Mouse (Mus musculus) layer of hippocampus, adult 11-12 months (tissue): ENCODE measurements around the gene Nipa1.
"Not testable (repeated sequence)": the region's sequence is repeated elsewhere in the genome, so short reads cannot be mapped to it uniquely, and the experiment has no call there.

ENCODE experiments used
- DNase-seq: peaks from one replicate; pipeline ENCODE4 v3.0.0; 2022; ENCODE audit warnings: low spot score

Nipa1 gene

DNA sequence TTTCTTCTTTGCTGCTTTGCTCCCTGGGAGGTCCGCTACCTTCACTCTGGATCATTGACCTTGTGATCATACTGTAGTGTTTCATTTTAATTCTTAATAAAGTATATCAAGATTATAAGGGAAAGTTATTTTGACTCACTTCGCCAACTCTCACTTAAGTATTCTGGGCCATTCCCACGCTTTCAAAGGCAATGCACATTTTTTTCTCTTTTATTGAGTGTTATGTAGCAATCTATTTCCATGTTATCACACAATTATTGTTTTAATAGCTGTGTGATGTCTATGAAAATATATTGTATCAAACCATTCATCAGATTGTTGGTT, at the start of gene Nipa1:
TSS of gene Nipa1 (minus strand) at position 25 of the 324 bp plus-strand sequence.
- no peak for DNase-seq

DNA sequence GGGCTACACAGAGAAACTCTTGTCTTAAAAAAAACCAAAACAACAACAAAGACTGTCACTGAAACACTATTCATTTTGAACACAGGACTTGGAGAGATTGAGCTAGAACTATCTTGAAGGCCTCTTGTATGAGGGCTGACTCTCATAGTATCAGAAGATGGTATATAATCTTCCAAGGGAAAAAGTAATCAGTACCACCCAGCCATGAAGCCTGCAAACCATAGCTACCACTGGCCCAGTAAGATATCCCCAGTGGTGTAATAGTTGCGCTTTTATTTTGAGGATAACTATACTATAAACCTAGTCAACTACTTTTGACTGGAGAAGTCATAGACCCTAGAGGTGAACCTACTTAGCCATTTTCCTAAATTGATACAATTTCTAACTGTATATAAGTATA, 46.9 kb upstream of the Nipa1 start:
- no peak for DNase-seq

DNA sequence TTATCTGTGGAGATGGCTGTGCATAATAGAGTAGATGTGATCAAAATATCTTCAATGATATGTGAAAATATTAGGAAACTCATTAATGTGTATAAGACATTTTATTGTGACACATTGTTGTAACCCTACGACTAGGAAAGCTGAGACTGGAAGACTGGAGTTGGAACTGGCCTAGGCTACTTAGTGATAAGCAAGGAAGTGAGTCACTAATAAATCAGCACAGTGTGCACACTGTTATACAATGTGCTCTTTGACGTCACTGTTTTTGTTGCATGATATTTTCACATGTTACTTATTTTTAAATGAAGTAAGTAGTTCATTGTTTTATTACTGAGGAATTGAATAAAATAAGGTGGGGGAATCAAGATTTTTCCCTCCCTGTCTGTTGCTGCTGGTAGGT, 46.4 kb upstream of the Nipa1 start:
- DNase-seq = no peak

DNA sequence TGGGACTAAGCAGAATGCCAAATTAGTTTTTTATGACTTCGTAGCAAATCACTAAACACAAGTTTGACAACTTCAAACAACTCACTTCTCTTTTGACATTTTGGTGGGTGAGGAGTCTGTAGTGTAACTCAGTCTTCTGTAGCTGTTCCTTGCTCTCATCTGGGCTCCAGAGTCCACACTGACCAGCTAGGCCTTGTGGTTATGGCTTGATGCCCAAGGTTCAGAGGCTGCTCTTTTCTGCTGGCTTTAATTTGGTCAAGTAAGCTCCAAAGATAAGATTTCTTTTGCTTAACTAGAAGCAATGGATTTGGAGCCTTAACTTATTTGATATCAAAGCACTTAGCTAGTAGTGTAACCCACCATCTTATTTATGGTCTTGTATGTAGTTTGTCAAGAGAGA, 45.1 kb upstream of the Nipa1 start:
- no peak for DNase-seq

DNA sequence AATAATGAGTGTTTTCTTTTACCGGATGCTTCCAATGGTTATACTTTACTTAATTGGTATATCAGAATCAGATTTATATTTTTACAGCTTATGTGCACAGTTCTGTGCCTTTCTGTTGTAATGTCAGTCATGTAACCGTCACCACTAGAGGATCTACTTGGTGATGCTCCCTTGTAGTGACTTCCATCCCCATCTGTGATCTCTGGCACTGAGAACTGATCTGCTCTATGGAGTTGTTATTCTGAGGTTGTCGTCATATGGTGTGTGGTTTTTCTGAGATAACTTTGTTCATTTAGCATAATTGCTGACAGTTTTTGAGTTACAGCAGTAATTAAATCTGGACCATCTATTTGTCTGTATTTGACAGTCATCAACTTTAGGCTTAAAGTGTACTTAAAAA, 35.6 kb upstream of the Nipa1 start:
- peak; percentile 34 for DNase-seq

DNA sequence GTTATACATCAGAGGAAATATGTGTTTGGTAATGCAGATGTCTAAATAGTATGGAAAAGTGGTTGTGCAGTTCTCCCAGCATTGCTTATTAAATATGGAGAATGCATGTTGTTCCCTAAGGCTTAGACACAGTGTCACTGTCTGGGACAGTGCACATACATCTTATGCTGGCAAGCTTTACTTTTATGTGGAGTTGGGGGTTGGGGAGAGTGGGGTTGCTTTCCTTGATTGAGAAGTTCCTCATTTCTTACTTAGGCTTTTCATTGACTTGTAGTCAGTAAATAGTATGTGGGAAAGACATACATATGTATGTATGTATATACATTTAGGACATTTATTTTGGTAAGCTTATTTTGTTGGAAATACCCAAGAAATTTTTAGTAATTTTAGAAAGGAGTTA, 33.2 kb upstream of the Nipa1 start:
- no peak for DNase-seq

DNA sequence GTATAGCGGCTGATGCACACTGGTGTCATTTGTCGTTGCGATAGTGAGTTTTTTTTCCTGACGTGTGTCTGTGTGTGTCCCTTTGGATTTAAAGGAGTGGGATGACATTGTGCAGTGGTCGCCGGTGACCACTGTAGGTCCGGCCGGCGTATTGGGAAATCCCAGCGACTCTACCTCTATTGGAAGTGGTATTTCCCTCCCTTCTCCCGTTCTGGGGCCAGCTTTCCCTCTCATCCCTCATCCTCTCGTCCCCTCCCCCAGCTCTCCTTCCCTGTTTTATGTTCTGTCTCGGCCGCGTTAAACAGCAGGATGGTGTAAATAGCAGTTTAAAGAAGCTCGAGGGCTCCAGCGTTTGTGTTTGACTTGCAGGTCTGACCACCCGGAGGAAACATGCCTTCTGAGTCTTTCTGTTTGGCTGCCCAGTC, 30.7 kb upstream of the Nipa1 start:
- DNase-seq = peak; percentile 34

DNA sequence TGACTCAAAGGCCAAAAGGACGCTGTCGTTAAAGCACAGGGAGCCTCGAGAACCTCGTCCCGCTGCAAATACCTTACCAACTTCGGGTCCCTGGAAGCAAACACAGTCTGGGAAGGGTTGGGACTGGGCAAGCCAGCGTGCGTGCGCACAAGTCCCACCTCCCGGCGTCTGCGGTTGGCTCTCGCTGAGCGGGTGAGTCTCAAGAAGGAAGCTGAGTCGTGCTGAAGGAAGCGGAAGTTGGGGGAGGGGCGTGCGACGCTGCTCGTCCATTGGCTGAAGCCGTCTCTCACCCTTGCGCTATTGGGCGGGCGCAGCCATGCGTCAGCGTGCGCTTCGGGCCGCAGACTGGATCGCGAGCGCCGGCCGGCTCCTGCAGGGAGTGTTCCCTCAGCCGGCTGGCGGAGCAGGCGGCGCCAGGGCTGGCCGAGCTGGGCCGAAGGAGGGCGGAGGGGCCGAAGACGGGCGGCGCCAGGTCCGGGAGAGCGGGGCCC, 30.1 kb upstream of the Nipa1 start, which contains the start of gene Herc2:
TSS of gene Herc2 (plus strand) at position 366 of the 491 bp plus-strand sequence.
- DNase-seq = peak; percentile 100

DNA sequence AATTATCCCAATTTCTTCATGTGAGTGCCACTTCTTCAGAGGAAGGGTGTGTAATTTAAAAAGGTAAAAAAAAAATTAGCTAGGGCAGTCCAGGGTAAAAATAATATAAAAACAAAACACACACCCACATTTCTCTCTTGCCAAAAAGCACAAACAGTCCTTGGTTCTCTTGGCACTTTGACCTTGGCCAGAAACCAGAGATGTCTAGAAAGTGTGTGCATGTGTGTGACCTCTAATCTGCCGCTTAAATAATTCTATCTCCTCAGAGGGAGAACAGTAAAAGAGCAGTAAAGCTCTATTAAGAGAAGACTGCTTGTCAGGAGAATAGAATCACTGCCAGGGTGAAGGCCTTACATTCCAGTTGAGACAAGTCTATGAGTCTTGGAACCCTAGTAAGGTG, 27.4 kb upstream of the Nipa1 start:
- DNase-seq = no peak

DNA sequence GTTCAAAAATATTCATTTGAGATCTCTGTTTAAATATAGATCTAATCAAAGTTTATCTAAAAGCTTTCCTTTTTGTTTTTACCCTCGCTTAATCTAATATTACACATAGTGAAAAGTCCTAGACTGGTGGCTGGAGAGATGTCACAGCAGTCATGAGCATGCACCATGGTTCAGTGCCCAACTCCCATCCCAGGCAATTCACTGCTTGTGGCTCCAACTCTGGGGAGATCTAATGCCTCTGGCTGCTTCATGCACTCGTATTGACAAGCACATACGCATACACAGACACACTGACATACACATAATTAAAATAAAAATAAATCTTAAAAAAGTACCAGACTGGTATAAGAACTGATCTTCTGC, 24.5 kb upstream of the Nipa1 start:
- no peak for DNase-seq

DNA sequence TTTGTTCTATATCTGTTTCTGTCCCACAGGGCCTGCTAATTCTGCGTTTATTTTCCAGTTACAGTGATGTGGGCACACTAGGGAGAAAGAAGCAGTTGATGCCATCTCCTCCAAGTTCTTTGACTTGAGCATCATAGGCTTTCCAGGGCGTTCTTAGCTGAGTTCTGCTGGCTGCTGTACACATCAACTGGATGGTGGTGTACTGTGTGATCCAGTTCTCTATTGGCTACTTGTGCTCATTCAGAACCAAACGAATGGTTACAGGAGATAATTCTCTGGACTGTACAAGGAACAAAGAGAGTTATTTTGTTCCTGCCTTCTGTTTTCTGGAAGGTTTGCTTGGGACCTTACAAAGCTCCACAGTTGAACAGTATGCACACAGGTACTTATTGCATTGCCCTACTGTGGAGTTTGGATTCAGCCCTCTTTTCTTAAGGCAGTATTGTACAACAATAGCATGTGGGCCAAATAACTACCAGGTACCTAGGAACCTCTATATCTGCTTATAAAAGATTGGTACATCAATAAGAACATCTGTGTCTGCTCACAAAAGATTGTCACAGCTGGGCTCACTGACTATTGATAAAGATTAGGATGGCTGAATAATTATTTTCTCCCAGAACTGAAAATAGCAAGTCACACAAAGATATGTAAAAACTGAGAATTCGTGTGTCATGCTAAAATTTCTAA, 24.0 kb upstream of the Nipa1 start:
- DNase-seq = no peak

DNA sequence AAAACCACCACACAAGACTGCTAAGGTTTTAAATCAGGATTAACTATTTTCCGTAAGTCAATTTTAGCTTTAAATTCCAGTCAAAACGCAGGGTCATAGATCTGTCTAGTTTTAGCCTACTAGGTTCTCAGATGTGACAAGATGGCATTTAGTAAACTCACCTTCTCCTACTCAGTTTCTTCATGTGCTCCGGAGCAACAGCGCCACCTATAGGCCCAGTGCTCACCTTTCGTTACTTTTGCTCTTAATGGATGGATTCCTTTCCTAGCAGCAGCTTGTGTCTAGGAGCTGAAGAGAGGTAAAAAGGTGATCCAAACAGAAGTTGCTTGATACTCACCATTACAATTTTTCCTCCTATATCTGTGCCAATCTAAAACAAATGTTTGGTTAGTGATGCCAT, 22.6 kb upstream of the Nipa1 start:
- DNase-seq = peak; percentile 85

DNA sequence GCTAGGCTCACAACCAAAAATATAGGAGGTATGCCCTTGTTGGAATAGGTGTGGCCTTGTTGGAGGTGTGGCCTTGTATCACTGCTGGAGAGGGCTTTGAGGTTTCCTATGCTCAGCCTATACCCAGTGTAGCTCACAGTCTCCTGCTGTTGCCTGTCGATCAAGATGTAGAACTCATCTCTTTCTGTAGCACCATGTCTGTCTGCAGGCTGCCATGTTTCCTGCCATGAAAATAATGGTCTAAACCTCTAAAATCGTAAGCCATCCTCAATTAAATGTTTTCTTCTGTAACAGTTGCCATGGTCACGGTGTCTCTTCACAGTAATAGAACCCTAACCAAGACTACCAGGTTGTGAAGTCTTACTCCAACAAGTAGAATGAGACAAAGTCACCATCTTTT, 3.8 kb upstream of the Nipa1 start:
- DNase-seq = no peak

DNA sequence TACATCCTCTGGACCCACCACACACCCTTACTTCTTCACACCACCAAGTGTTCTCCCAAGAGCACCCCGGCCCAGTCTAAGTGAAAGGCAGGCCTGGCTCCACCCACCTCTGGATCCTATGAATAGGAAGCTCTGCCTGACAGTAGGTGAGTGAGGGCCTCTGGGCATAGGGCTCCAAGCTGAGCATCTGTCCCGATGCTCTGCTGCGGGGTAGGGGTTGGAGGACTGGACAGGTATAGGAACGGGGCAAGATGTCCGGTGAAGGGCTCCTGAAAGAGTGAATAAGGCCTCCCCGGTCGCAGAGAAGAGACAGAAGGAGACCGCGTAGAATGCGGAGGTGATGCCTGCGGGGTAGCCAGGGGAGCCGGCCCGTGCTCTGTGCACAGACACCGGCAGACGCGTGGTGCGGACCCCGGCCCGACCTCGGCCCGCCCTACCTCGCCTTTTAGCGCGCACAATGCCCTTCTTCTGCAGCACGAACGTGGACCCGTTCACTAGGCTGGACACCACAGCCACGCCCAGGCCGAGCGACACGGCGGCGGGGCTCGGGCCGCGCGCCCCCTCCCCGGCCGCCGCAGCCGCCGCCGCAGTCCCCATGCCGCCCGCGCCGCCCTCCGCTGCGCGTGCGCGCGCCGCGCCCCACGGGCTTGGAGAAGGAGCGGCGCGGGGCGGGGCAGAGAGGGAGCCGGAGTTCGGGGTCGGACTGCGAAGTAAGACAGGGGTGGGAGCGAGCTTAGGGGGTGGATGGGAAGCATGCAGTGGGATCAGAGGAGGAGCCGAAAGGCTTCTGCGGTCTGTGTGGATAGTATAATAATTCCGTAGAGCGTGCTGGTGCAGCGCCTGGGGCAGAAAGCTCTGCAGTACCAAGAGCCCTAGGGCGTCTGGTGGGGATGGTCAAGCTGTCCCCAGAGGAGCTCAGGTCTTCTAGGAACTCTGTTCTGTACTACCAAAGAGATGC, 503 bp downstream of the Nipa1 start:
- DNase-seq = peak; percentile 72

DNA sequence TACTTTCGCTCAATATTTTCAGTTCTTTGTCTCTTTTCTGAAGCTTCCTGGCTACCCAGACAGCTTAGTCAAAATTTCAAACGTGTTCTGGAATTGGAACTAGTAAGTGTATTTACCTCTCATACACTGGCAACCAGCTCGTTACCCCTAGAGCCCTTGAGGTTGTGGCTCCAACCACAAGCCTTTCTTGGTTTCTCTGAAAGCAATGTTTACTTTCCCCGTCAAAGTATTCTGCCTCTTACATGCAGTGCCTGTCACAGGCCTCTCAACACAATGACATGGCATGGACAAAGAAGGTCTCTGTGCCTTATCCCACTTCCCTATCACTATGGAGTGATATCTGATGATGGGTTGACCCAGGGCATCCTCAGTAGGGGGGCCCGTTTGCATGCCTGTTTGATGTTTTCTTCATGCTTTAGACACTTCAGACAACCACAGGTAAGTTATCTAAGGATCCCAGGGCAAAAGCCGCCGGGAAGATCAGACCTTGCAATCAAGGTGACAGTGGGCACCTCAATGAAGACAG, 1.2 kb downstream of the Nipa1 start:
- no peak for DNase-seq

DNA sequence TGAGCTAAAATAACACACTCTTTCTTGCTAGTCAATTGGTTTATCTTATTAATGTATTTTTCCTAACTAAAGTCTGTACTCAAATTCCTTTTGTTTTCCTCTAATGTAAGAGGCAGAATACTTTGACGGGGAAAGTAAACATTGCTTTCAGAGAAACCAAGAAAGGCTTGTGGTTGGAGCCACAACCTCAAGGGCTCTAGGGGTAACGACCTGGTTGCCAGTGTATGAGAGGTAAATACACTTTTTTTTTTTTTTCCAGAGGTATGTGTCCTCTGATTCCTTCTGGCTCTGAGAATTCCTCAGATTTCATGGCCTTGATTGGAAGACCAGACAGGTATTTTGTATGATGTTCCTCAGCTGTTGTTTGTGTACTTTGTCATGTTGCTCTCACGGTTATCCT, 2.0 kb downstream of the Nipa1 start:
- no peak for DNase-seq

DNA sequence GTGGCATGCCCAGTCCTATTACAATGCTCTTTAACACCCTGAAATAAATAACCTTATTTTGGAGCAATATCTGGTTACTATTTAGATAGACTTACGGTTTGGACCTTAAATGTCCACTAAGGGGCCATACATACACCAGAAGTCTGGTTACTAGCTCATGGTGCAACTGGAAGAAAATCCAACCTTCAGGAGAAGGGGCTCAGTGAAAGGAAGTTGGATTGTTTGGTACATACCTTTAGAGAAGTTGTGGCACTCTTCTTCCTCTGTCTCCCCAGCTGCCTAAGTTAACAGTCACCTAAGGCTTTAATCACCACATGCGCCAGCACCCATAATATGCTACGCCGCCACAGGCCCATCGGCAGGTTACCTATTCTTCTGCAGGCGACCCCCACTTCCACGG, 3.9 kb downstream of the Nipa1 start:
- DNase-seq = no peak

DNA sequence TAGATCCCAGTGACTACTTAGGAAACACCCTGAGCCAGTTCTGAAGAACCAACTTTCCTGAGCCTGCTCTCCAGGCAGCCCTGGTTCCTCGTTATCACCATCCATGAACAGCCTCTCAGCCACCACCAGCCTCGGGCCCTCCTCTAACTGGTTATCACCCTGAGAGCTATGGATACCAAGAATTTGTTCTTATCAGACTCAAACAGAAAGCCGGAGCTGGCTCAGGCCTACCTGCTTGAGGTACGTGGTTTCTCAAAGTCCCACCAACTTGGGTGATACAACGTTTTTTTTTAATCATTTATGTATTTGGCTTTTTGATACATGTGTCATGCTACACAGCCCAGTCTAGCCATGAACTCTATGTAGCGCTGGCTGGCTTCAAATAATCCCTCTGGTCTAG, 4.6 kb downstream of the Nipa1 start:
- no peak for DNase-seq

DNA sequence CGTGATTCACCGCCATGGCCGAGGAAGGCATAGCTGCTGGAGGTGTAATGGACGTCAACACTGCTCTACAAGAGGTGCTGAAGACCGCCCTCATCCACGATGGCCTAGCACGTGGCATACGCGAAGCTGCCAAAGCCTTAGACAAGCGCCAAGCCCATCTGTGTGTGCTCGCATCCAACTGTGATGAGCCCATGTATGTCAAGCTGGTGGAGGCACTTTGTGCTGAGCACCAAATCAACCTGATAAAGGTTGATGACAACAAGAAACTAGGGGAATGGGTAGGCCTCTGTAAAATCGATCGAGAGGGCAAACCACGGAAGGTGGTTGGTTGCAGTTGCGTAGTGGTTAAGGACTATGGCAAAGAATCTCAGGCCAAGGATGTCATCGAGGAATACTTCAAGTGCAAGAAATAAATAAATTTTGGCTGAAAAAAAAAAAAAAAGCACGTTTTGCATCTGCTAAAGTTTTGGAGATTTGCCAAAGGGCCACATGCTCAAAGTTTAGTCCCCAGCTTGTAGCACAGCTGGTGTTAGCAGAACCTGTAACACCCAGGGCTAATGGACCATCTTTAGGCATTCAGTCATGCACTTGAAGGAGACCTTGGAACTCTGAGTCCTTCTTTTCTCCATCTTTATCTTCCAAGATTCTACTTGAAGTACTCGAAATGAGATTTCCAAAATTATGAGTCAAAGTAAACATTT, 5.6 kb downstream of the Nipa1 start:
- DNase-seq = not testable (repeated sequence)

DNA sequence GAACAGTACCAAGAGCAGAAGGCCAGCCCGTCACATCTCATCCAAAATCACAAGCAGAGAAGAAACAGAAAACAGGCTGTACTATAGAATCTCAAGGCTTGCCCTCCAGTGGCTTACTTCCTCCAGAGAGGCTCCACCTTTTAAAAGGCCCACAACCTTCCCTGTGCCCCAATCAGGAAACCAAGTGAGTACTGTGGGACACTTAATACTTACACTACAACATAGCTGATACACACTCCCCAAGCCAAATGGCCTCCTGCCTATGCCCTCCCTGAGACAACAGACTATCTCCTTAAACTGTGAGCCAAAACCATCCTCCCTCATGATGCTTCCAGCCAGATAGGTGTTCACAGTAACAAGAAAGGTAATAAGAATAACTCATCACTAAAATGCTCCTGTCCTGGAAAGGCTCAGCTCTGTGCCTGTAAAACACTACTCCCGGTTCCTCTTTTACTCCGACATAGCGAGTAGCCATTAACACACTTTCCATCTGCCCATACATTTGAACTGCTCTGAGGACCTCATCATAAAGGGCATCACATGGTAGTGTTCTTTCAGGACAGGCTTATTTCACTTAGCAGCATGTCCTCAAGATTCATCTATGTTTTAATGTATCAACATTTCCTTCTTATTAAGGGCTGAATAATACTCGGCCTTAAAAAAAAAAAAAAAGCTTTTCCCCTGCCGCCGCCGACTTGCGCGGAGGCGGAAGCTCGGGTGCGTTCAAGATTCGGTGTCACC, 6.3 kb downstream of the Nipa1 start:
- no peak for DNase-seq

DNA sequence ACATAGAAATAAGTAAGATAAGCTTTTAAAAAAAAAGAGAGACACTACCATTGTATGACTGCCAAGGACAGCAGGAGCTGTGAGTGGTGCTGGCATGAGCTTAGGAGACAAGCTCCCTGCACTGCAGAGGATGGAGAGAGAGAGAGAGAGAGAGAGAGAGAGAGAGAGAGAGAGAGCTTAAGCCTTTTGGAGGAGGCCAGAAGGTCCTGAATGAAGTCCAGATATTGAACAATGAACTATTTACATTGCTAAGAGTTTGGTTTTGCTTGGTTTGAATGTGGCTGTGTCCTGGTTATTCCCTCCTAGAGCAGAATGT, 8.8 kb downstream of the Nipa1 start:
- no peak for DNase-seq
